Mouse (Mus musculus) testis, adult 2 months (tissue): ENCODE data around the gene Gm13279.
"Not testable (repeated sequence)": the region's sequence is repeated elsewhere in the genome, so short reads cannot be mapped to it uniquely, and the experiment has no call there.

Experiments
- CTCF ChIP-seq: fragments of 200-500 bp; IDR thresholded peaks from 2 replicates; pipeline ENCODE4 v1.5.1; 2012; ENCODE audit warnings: low read depth, mild to moderate bottlenecking, inconsistent platforms, low read length, moderate library complexity; ENCODE audit not compliant: control insufficient read depth, insufficient read depth, insufficient replicate concordance
- POLR2A ChIP-seq: fragments of 200-500 bp; IDR thresholded peaks from 2 replicates; pipeline ENCODE4 v1.6.1; 2012; ENCODE audit warnings: low read depth, mild to moderate bottlenecking, inconsistent platforms, low read length, moderate library complexity; ENCODE audit not compliant: control insufficient read depth

- TF ChIP-seq CTCF, POLR2A: not testable (repeated sequence)
These were observed 3.1 kb upstream of the Gm13279 start, which contains the start of gene Gm13275 for GRCm38 (mm10) chr4:88793936-88794675.
